Mouse (Mus musculus) forebrain, embryonic 14.5 days (tissue): ENCODE data around the gene Muc1. TPM values are rescaled to one million over a fixed set of nuclear protein-coding genes. Genes with fewer than 3 reads are reported as not detected.

Source experiments
- ATAC-seq: fragments of 200-750 bp; cut with Nextera tagmentation; 2 replicates; pipeline ENCODE4 v1.8.0; 2017; ENCODE audit warnings: mild to moderate bottlenecking, moderate library complexity
- DNase-seq: peaks from one replicate; pipeline ENCODE4 v3.0.0-alpha.2; 2015; ENCODE audit warnings: low spot score
- H3K27ac ChIP-seq: fragments of 300-500 bp; sonication (generic); 2 replicates; pipeline ENCODE4 v1.5.1; 2014; ENCODE audit warnings: low read depth, mild to moderate bottlenecking, control low read depth, low read length, moderate library complexity
- H3K27me3 ChIP-seq: fragments of 300-500 bp; sonication (generic); replicated peaks from 2 replicates; pipeline ENCODE4 v1.6.1; 2014; ENCODE audit warnings: low read length, control low read depth, mixed read lengths; ENCODE audit not compliant: control insufficient read depth, insufficient read depth
- H3K36me3 ChIP-seq: fragments of 300-500 bp; sonication (generic); 2 replicates; pipeline ENCODE4 v1.6.1; 2014; ENCODE audit warnings: low read length, control low read depth; ENCODE audit not compliant: control insufficient read depth, insufficient read depth
- H3K4me1 ChIP-seq: fragments of 300-500 bp; sonication (generic); 2 replicates; pipeline ENCODE4 v1.6.1; 2014; ENCODE audit warnings: antibody characterized with exemption, low read length, control low read depth; ENCODE audit not compliant: control insufficient read depth, insufficient read depth
- H3K4me2 ChIP-seq: fragments of 300-500 bp; sonication (generic); 2 replicates; pipeline ENCODE4 v1.6.1; 2014; ENCODE audit warnings: mild to moderate bottlenecking, control low read depth, low read length
- H3K4me3 ChIP-seq: fragments of 300-500 bp; sonication (generic); 2 replicates; pipeline ENCODE4 v1.5.1; 2014; ENCODE audit warnings: low read depth, low read length, control low read depth
- H3K9ac ChIP-seq: fragments of 300-500 bp; sonication (generic); 2 replicates; pipeline ENCODE4 v1.6.1; 2014; ENCODE audit warnings: mild to moderate bottlenecking, low read length, control low read depth, moderate library complexity
- H3K9me3 ChIP-seq: fragments of 300-500 bp; sonication (generic); replicated peaks from 2 replicates; pipeline ENCODE4 v1.6.1; 2016; ENCODE audit warnings: low read length, control low read depth, mixed read lengths; ENCODE audit not compliant: control insufficient read depth
- WGBS: fragments of 180-500 bp; shearing (Covaris S2); extraction: QIAGEN DNeasy Blood & Tissue Kit; methylation state at CpG from one replicate; pipeline ENCODE4 v1.1.7; 2014; 5-methylcytosine and 5-hydroxymethylcytosine counted together
- polyA plus RNA-seq: library from polyadenylated mRNA; unstranded; fragments of >200 nt; fragmentation: Nextera tagmentation; extraction: Ambion mirVana; gene quantifications from 2 replicates; pipeline ENCODE4 v1.2.1, GENCODE M21; 2014

Muc1 gene
- polyA plus RNA-seq, 1 experiment from 2014 or later, result 1.9 TPM

DNA sequence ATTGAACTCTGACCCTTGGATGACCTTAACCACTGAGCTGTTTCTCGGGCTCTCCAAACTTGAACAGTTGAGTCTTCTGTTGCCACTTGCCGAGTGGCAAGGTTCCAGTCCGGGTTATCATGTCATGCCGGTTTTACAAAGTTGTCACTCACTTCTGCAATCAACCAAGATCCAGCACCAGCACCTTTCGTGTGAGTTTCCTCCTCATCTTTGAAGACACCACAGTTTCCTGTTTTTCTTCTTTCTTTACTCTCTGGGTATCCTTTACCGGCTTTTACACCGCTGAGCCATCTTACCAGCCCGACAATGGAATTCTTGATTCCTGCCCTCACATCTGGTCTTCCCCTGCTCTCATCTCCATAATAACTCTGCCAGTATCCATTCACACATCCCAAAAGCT is 38.4 kb upstream of the Muc1 start:
- Histone ChIP-seq H3K27me3 (no peaks in the 10 kb centered on the region), H3K9me3 (no peaks in the 10 kb centered on the region), H3K4me1 (no peaks in the 10 kb centered on the region), H3K9ac (no peak overlapping the region), H3K4me3 (no peak overlapping the region), H3K27ac (no peak overlapping the region), H3K36me3 (peaks cover 8% of the 10 kb centered on the region; the same call in 1 of the 2 replicates), H3K4me2 (no peak overlapping the region)
- DNase-seq, result no peak
- WGBS, result 94% methylated on average over 8 of the region's 8 CpGs
- no peak for ATAC-seq

DNA sequence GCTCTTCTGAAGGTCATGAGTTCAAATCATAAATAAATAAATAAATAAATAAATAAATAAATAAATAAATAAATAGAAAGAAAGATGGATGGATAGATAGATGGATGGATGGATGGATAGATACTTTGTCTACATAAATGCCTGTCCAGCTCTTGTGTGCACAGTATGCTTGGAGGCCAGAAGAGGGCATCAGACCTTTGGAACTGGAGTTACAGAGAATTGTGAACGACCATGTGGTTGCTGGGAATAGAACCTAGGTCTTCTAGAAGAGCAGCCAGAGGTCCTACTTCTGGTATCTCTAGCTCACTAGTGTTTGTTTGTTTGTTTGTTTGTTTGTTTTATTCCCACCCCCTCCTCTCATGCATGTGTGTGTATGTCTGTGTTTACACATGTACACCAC is 35.5 kb upstream of the Muc1 start:
- H3K9ac ChIP-seq, result no peak overlapping the region
- no peaks in the 10 kb centered on the region for H3K27me3 ChIP-seq
- H3K4me3 ChIP-seq, result no peak overlapping the region
- peaks cover 5% of the 10 kb centered on the region; the same call in 1 of the 2 replicates for H3K36me3 ChIP-seq
- H3K4me1 ChIP-seq, result peaks cover 5% of the 10 kb centered on the region
- H3K9me3 ChIP-seq, result no peaks in the 10 kb centered on the region
- no peak for ATAC-seq
- 68% methylated on average over 1 of the region's 1 CpGs for WGBS
- H3K4me2 ChIP-seq, result no peak overlapping the region
- DNase-seq, result no peak
- H3K27ac ChIP-seq, result no peak overlapping the region

DNA sequence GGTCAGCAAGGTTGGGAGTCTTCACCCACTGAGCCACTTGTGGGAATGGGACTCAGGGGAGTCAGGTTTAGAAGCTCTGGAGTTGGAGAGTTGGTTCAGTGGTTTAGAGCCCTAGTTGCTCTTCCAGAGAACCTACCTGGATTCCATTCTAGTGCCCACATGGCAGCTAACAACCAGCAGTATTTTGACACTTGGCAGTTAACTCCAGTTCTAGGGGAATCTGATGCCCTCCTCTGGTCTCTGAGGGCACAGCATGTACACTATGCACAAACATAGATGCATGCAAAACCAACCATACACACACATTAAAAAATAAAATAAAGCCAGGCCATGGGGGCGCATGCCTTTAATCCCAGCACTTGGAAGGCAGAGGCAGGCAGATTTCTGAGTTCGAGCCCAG is 35.0 kb upstream of the Muc1 start:
- no peak overlapping the region for H3K27ac ChIP-seq
- no peak overlapping the region for H3K4me3 ChIP-seq
- WGBS, result 90% methylated on average over 2 of the region's 2 CpGs
- peaks cover 5% of the 10 kb centered on the region for H3K4me1 ChIP-seq
- H3K4me2 ChIP-seq, result no peak overlapping the region
- no peaks in the 10 kb centered on the region for H3K9me3 ChIP-seq
- no peaks in the 10 kb centered on the region for H3K36me3 ChIP-seq
- ATAC-seq (no peak), DNase-seq (no peak)
- H3K9ac ChIP-seq, result no peak overlapping the region
- H3K27me3 ChIP-seq, result no peaks in the 10 kb centered on the region

DNA sequence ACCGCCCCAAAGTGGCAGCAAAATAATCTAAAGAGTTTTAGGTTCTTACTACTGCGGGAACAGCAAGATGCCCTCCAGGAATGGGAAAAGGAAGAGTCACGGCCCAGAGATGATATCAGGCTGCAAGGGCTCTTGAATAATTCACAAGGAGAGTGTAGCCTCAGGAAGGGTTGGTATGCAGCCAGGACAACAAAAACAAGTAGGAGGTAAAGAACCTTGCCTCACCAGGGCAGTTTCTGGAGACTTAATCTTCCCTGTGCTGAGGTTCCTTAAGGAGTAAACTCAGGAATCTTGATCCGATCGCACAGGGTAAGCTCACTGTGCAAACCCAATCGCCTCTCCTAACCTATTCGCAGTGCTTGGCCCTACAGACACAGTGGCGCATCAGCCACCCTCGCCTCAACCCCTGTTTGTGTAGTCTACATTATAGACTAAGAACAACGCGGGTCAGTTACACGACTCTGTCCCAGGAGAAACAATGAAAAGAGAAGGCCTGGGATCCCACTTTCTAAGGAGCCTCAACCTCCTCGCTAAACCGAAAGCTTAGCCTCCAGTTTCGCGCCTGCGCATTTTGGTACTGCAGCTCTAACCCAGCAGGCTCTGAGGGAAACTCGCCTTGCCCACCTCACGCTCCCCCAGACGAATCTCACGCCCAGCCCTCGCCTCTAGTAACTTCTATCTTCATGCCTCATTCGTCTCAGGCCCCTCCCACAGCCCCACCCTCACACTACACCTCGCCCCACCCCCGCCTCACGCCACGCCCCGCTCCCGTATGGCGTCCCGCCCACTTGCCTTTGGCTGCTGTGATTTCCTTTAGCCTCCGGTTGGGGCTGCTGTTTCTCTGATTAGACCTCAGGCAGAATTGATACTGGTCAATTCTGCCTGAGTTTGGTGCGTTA is 32.6 kb upstream of the Muc1 start:
- Histone ChIP-seq H3K4me3 (peak overlapping the region; percentile 34), H3K9ac (peak overlapping the region; percentile 66), H3K4me2 (peak overlapping the region; percentile 67), H3K27ac (peak overlapping the region; percentile 60), H3K9me3 (no peaks in the 10 kb centered on the region), H3K36me3 (no peaks in the 10 kb centered on the region), H3K27me3 (no peaks in the 10 kb centered on the region), H3K4me1 (peaks cover 5% of the 10 kb centered on the region)
- peak; percentile 97 for ATAC-seq
- DNase-seq, result peak; percentile 95
- WGBS, result 6% methylated on average over 33 of the region's 33 CpGs

DNA sequence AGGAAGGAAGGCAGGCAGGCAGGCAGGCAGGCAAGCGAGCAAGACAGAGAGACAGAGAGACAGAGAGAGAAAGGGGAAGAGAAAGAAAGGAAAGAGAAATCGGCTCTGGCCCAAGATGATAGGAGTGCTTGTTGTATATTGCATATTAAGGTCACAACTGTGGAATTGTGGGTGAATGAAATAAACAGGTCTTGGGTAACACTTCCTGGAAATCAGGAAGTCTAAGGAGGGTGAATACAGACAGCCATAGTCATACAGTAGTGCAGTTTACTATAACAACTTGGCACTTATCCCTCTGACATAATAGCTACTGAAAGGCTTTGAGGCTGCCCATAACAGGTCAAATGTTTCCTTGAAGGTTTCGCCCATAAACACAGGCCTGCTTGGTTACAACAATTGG is 29.0 kb upstream of the Muc1 start:
- Histone ChIP-seq H3K27ac (no peak overlapping the region), H3K9ac (no peak overlapping the region), H3K4me3 (no peak overlapping the region), H3K36me3 (peaks cover 2% of the 10 kb centered on the region), H3K4me2 (no peak overlapping the region), H3K4me1 (peaks cover 9% of the 10 kb centered on the region), H3K9me3 (no peaks in the 10 kb centered on the region), H3K27me3 (no peaks in the 10 kb centered on the region)
- ATAC-seq (no peak), DNase-seq (no peak)
- 84% methylated on average over 3 of the region's 3 CpGs for WGBS

DNA sequence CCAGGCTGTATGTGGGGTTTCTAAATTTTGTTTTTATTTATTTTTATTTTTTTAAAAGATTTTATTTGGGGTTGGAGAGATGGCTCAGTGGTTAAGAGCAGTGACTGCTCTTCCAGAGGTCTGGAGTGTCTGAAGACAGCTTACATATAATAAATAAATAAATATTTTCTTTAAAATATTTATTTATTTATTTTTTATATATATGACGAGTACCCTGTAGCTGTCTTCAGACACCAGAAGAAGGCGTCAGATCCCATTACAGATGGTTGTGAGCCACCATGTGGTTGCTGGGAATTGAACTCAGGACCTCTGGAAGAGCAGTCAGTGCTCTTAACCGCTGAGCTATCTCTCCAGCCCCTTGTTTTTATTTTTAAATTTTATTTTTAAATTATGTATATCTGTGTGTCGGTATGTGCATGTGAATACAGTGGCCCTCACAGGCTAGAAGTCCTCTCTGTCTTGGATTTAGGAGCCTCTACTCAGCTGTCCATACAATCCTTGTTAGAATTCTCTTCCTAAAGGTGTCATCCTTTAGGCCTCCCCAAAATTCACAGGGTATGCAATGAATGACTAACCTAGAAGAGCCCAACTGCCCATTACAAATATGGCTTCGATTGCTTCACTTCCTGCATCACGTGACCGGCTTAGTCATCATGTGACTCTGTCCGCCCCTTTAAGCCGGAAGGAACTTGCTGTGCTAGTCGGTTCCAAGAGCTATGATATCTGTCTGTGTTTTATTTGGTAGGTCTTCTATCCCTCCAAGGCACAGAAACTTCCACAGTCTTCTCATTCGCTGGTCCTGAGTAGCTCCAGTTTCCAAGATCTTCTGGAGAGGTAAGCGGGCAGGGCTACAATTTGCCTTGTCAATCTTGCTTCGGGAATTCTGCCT is 26.4 kb upstream of the Muc1 start, which contains the start of gene Gba:
Gene Gba, plus strand, starts transcription at position 676 of the 889 bp plus-strand sequence.
- H3K27ac ChIP-seq, result no peak within 1 kb of the TSS
- DNase-seq (peak; percentile 96), ATAC-seq (peak; percentile 92)
- peak within 1 kb of the TSS; percentile 53 for H3K9ac ChIP-seq
- 28% methylated on average over 13 of the region's 13 CpGs for WGBS
- peak within 1 kb of the TSS; percentile 61 for H3K4me2 ChIP-seq
- peaks cover 4% of the 10 kb centered on the region for H3K4me1 ChIP-seq
- H3K36me3 ChIP-seq, result peaks cover 28% of the 10 kb centered on the region
- no peaks in the 10 kb centered on the region for H3K27me3 ChIP-seq
- peak within 1 kb of the TSS; percentile 43 for H3K4me3 ChIP-seq
- H3K9me3 ChIP-seq, result no peaks in the 10 kb centered on the region

DNA sequence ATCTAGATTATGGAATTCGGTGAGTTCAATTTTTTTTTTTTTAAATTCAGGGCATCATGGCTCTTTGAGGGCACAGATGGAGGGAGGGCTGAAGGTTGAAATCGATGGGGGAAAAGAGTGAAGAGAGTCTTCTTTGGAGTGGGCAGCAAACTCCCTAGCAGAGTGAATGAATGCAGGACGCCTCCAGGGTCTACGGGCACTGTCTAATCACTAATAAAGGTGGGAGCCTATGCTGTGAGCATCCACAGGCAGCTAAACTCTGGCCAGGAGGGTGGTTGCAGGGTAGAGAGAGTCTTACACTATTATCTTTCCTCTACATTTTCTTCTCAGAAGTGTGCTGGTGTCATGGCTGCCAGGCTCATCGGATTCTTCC is 25.7 kb upstream of the Muc1 start:
- H3K9ac ChIP-seq, result peak overlapping the region; percentile 53
- peak; percentile 26; the same call in 1 of the 2 replicates for ATAC-seq
- no peak overlapping the region for H3K27ac ChIP-seq
- no peaks in the 10 kb centered on the region for H3K27me3 ChIP-seq
- DNase-seq, result no peak
- peaks cover 34% of the 10 kb centered on the region for H3K36me3 ChIP-seq
- WGBS, result 37% methylated on average over 5 of the region's 5 CpGs
- H3K9me3 ChIP-seq, result no peaks in the 10 kb centered on the region
- peaks cover 4% of the 10 kb centered on the region for H3K4me1 ChIP-seq
- H3K4me2 ChIP-seq, result peak overlapping the region; percentile 61
- H3K4me3 ChIP-seq, result peak overlapping the region; percentile 43

DNA sequence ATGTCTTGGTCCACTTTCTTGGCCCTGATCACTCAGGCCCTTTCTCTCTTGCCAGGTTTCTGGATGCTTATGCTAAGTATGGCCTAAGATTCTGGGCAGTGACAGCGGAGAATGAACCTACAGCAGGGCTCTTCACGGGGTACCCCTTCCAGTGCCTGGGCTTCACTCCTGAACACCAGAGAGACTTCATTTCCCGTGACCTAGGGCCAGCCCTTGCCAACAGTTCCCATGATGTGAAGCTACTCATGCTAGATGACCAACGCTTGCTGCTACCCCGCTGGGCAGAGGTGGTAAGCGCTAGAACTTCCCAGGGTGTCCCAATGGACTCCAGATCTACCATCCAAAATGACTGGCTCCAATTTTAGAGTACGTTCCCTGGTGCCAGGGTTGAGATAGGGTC is 22.8 kb upstream of the Muc1 start:
- Histone ChIP-seq H3K36me3 (peaks cover 62% of the 10 kb centered on the region), H3K9me3 (no peaks in the 10 kb centered on the region), H3K4me1 (peaks cover 4% of the 10 kb centered on the region), H3K4me2 (no peak overlapping the region), H3K27me3 (no peaks in the 10 kb centered on the region), H3K9ac (no peak overlapping the region), H3K27ac (no peak overlapping the region), H3K4me3 (no peak overlapping the region)
- DNase-seq (no peak), ATAC-seq (no peak)
- WGBS, result 91% methylated on average over 7 of the region's 7 CpGs
